Mouse (Mus musculus): ENCODE measurements at regions not wholly inside any gene's neighbourhood (a gene's known extent, or its start where the extent isn't known, plus 50 kb on each side); places are given as distances from the start of the nearest gene placed in this dataset.
A peak's percentile ranks its signal among the peaks of the same experiment; 100 is the strongest.

GRCm38 (mm10) chr6:31211091-31211490 lies 187.4 kb upstream of the Mkln1 start:
- DNase-seq (ENCODE audit: extremely low read depth, insufficient read length, low spot score): no peak

GRCm38 (mm10) chr6:31211616-31212015 lies 186.9 kb upstream of the Mkln1 start:
- no peak for DNase-seq (ENCODE audit: extremely low read depth, insufficient read length, low spot score)

GRCm38 (mm10) chr6:31212080-31212479 lies 186.5 kb upstream of the Mkln1 start:
- DNase-seq (ENCODE audit: extremely low read depth, insufficient read length, low spot score): no peak

- DNase-seq (ENCODE audit: extremely low read depth, insufficient read length, low spot score): no peak
Measured at GRCm38 (mm10) chr6:31212694-31213093, 185.8 kb upstream of the Mkln1 start.

GRCm38 (mm10) chr6:31213161-31213560 lies 185.4 kb upstream of the Mkln1 start:
- DNase-seq (ENCODE audit: extremely low read depth, insufficient read length, low spot score): no peak

GRCm38 (mm10) chr6:31215661-31216060 lies 182.9 kb upstream of the Mkln1 start:
- DNase-seq (ENCODE audit: extremely low read depth, insufficient read length, low spot score): no peak

GRCm38 (mm10) chr6:31216206-31217059 lies 182.1 kb upstream of the Mkln1 start:
- peak; percentile 92 for DNase-seq (ENCODE audit: extremely low read depth, insufficient read length, low spot score)

- DNase-seq (ENCODE audit: extremely low read depth, insufficient read length, low spot score): peak; percentile 62
Measured at GRCm38 (mm10) chr6:31217060-31217541, 181.4 kb upstream of the Mkln1 start.

GRCm38 (mm10) chr6:31217641-31218138 lies 180.8 kb upstream of the Mkln1 start:
- peak; percentile 72 for DNase-seq (ENCODE audit: extremely low read depth, insufficient read length, low spot score)

- DNase-seq (ENCODE audit: extremely low read depth, insufficient read length, low spot score): peak; percentile 80
Measured at GRCm38 (mm10) chr6:31218139-31218750, 180.3 kb upstream of the Mkln1 start.

- no peak for DNase-seq (ENCODE audit: extremely low read depth, insufficient read length, low spot score)
Measured at GRCm38 (mm10) chr6:31218880-31219279, 179.7 kb upstream of the Mkln1 start.

- DNase-seq (ENCODE audit: extremely low read depth, insufficient read length, low spot score): no peak
Measured at GRCm38 (mm10) chr6:31219736-31220135, 178.8 kb upstream of the Mkln1 start.

GRCm38 (mm10) chr6:31220184-31220931 lies 178.2 kb upstream of the Mkln1 start:
- peak; percentile 93 for DNase-seq (ENCODE audit: extremely low read depth, insufficient read length, low spot score)

GRCm38 (mm10) chr6:31221490-31221889 lies 177.0 kb upstream of the Mkln1 start:
- DNase-seq (ENCODE audit: extremely low read depth, insufficient read length, low spot score): peak; percentile 53

GRCm38 (mm10) chr6:31222024-31222579 lies 176.4 kb upstream of the Mkln1 start:
- no peak for DNase-seq (ENCODE audit: extremely low read depth, insufficient read length, low spot score)

GRCm38 (mm10) chr6:31227406-31227805 lies 171.1 kb upstream of the Mkln1 start:
- DNase-seq (ENCODE audit: extremely low read depth, insufficient read length, low spot score): no peak

GRCm38 (mm10) chr6:31228061-31228460 lies 170.5 kb upstream of the Mkln1 start:
- DNase-seq (ENCODE audit: extremely low read depth, insufficient read length, low spot score): no peak

GRCm38 (mm10) chr6:31231821-31232220 lies 166.7 kb upstream of the Mkln1 start:
- DNase-seq (ENCODE audit: extremely low read depth, insufficient read length, low spot score): no peak

- no peak for DNase-seq (ENCODE audit: extremely low read depth, insufficient read length, low spot score)
Measured at GRCm38 (mm10) chr6:31233252-31233993, 165.1 kb upstream of the Mkln1 start.

GRCm38 (mm10) chr6:31240051-31240450 lies 158.5 kb upstream of the Mkln1 start:
- no peak for DNase-seq (ENCODE audit: extremely low read depth, insufficient read length, low spot score)

All from 3134 (cell line).